ENCODE assay signal across 8 mouse cellular contexts in genomic region chr11:70014880-70015558, GRCm38 (mm10). TPM values are rescaled to one million over a fixed set of nuclear protein-coding genes. Genes with fewer than 3 reads are reported as not detected.
DNase-seq lines count a peak whose midpoint lies in the region; ATAC-seq lines count a peak whose summit lies in the region.

Acadvl (minus strand) TSS chr11:70015411.

- ATAC-seq in hematopoietic stem cell, adult 5-6 weeks (replicated peaks in 1 of 2; ENCODE audit: insufficient read depth in 1 of 2, low FRiP score in 2 of 2, low TSS enrichment in 1 of 2, low read depth in 1 of 2, poor library complexity in 2 of 2, severe bottlenecking in 2 of 2), result peak; percentile 84 to 88

- peak; percentile 85 for DNase-seq in MN1 (ENCODE audit: low spot score)
- peak; percentile 86 for DNase-seq in cerebellum, adult 8-10 months
- peak; percentile 74 for DNase-seq in forelimb bud, embryonic 11.5 days (ENCODE audit: low read depth, low spot score)
- DNase-seq in layer of hippocampus, postnatal 10 days (ENCODE audit: low spot score in 2 of 2), result peak; percentile 74 to 88
- peak; percentile 93 for DNase-seq in lung, postnatal 10 days
- peak; percentile 72 for DNase-seq in ovary, postnatal 14 days (ENCODE audit: low spot score)
- DNase-seq in thymus, postnatal 10 days (ENCODE audit: low spot score in 2 of 2), result peak; percentile 78 to 83

RNA-seq across cellular contexts. Expression of gene Acadvl, which starts in this region (rescaled TPM):
- 42.8 and 51.7 TPM in 2 replicates for total RNA-seq in hematopoietic stem cell, adult 5-6 weeks (2017)
- 10 to 100 TPM; 55.7 to 57.6 TPM for total RNA-seq in layer of hippocampus, postnatal 10 days (2021)

Comparison
In these comparisons a context has a peak if more than half of its experiments do, and no peak if none do; other contexts are left out.
1. Peak in every context shown above with its lines: DNase-seq and ATAC-seq.